Mouse (Mus musculus) 3T3-L1 (cell line): ENCODE measurements around the gene Smagp.
"Not testable (repeated sequence)": the region's sequence is repeated elsewhere in the genome, so short reads cannot be mapped to it uniquely, and the experiment has no call there.

Source experiments
- DNase-seq: peaks from one replicate; pipeline ENCODE4 v3.0.0-alpha.2; 2015; ENCODE audit warnings: low read depth, low spot score

Gene Smagp

DNA sequence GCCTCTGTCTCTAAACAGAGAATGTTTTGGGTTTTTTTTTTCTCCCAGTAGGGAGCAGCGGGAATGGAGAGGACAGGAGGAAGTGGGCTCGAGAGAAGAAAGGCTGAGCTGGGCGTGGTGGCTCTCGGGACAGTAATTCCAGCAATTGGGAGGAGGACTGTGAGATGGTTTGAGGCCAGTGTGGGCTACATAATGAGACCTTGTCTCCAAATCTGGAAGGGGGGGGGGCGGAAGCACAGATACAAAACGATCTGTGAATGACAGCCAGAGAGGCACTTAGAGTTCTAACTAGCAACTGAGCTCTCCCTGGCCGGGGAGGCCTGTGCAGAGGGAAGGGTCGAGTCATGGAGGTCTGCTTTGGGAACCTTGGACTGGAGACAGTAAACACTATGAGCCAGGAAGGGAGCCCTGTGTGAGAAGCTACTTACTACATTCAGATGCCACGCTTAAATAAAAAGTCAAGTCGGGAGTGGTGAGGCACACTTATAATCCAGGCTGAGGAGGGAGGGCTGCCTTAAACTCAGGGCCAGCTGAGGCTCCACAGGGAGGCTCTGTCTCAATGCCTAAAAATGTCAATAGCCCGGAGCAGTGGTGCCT lies 8.9 kb downstream of the Smagp start:
- peak; percentile 31 for DNase-seq

DNA sequence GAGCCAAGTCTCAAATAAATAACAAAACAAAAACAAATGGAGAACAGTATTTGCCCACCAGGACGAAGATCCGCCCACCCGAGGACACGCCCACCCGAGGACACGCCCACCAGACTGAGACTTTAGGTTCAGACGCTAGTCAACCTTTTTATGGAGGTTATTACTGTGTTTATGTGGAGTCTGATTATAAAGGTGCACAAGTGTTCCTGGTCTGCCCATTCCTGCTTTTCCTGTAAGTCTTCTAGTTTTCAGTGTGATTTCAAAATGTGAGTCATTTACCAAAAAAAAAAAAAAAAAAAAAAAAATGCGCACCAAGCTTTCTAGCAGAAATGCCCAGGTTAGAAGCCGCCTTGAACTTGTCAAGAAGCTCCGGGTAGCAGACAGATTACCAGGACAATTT lies 9.5 kb downstream of the Smagp start:
- DNase-seq = peak; percentile 58

DNA sequence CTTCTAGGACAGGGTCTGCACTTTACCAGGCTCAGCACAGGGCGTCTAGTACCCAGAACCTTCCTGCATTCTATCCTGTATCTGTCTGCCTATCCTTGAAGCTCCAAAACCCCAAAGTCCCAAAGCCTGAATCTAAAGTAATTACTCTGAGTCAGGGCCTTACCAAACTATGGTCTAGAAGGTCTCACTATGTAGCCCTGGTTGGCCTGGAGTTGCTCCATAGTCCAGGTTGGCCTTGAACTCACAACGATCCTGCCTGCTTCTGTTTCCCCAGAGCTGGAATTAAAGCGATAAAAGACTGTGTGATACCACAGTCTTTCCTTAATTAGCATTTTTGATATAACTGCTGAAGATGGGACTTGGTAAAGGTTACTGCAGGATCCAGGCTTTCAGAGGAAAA lies 12.3 kb downstream of the Smagp start:
- DNase-seq = no peak

DNA sequence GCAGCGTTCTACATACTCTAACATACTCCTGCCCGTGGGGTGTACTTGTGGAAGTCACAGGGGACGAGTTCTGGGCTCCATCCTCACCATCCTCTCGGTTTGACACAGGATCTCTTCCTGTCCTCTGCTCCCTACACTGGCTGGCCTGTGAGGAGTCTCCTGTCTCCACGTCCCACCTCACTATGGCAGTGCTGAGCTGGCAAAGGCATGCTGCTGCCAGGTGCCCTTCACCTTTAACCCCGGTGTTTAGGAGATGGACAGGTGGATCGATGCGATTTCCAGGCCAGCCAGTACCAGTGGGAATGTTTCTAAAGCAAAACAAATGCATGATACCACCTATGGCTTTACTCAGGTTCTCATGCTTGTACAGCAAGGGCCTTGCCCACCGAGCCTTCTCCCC lies 13.0 kb downstream of the Smagp start:
- no peak for DNase-seq

DNA sequence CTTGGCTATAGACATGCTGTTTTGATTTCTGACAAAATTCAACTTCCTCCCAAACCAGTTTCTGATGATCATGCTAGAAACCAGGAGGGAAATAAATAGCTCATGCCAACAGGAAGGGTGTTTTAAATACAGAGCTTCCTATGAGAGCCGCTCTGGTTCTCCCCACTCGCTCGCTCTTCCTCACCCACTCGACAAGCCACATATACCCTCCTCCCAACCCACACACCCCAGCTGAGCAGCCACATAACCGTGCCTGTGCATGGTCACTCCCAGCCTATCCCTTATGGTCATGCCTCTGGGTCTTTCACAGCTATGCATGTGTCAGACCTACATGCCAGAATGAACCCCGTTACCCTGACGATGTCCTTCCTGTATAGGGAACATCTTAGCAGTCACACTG lies 14.6 kb downstream of the Smagp start:
- DNase-seq = no peak

DNA sequence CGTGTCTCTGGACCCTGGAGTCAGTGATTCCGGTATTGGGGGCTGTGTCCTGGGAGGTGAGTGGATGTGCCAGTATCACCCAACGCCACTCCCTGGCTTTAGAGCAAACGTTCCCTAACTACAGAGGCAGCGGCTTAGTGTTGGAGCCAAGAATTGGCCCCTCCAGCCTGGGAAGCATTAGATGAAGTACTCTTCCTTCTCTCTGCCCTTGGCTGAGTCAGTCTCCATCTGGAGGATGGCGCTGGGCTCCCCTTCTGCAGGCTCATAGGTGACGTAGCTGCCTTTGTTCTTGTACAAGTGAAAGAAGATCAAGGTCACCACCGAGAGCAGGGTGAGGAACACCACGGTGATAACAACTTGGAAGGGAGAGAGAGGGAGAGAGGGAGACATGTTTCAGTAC lies 15.1 kb downstream of the Smagp start:
- not testable (repeated sequence) for DNase-seq

DNA sequence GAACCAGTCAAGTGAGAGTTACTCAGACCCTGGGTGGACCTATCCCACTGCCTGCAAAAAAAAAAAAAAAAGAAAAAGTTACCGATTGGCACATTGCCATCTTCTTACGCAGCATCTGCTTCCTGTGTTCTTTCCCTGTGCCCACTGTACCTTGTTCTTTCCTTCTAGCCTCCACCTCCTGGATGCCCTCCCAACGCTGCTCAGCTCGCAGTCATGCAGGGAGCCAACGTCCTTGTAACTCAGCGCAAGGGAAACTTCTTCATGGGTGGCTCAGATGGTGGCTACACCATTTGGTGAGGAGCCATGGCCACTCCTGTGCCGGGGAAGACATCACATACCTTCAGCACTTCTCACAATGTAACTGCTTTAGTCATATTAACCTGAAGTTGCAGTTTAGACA lies 17.5 kb downstream of the Smagp start:
- DNase-seq = no peak

DNA sequence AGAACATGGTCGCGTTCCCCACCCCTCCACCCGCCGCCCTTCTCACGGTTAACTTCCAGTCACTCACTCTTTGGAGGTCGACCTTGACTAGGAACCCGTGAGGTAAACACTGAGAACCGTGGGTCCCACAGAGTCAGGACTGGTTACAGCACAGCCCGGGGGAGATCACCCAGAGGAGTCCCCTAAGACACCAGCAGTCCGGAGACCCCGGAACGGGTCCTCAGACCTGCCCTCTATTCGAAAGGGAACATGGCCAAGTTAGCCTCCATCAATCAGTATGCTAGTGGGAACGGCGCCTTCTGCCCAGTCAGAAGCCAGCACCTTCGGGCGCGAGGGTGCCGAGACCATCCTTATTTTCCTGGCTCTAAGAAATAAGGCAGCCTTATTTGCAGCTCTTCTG lies 20.5 kb downstream of the Smagp start:
- DNase-seq = peak; percentile 50

DNA sequence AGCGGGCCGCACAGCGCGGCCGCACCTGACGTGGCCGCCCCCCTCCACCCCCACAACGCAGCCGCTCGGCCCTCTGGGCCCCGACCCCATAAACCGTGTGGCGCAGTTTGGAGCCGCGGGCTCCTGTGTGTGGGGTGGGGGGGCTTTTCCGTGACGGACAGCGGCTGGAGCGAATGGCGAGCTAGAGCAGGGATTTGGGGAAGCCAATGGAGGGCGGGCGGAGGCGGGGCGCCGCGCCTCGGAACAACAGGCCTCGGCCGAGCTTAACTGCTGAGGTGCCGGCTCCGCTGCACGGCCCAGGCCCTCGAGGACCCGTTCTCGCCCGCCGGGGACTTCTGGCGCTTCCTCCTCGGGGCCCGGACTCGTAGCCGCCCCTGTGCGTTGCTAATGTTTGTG lies 20.9 kb downstream of the Smagp start:
- DNase-seq = peak; percentile 92

DNA sequence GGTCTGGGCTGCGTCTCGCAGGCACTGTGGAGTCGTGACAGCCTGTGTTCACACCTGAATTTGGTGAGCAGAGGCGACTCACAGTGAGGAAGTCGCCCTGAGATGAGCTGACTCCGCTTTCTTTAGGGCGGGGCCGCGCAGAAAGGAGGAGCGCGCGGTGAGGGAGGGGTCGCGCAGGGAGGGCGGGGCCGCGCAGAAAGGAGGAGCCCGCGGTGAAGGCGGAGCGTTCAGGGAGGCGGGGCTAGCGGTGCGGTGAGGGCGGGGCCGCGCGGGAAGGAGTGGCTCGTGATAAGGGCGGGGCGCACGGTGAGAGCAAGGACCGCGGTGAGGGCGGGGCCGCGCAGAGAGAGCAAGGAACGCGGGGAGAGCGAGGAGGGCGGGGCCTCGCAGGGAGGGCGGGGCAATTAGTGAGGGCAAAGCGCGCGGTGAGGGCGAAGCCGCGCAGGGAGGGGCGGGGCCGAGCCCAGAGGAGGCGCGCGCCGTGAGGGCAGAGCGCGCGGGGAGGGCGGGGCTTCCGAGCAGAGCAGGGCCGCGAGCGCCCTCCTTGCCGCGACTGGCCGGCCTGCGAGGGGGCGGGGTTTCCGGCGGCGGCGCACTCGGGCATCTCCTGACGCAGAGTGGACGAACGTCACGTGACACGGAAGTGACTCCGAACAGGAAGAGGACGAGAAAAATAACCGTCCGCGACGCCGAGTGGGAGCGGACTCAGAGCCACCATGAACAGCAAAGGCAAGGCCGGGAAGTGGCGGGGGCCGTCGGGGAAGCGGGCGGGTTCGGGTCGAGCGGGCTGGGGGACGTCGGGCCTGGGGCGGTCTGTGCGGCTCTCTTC lies 21.5 kb downstream of the Smagp start, which contains the start of gene Dazap2:
Gene Dazap2 (plus strand): TSS at position 354 of the 829 bp plus-strand sequence.
- DNase-seq = peak; percentile 97

DNA sequence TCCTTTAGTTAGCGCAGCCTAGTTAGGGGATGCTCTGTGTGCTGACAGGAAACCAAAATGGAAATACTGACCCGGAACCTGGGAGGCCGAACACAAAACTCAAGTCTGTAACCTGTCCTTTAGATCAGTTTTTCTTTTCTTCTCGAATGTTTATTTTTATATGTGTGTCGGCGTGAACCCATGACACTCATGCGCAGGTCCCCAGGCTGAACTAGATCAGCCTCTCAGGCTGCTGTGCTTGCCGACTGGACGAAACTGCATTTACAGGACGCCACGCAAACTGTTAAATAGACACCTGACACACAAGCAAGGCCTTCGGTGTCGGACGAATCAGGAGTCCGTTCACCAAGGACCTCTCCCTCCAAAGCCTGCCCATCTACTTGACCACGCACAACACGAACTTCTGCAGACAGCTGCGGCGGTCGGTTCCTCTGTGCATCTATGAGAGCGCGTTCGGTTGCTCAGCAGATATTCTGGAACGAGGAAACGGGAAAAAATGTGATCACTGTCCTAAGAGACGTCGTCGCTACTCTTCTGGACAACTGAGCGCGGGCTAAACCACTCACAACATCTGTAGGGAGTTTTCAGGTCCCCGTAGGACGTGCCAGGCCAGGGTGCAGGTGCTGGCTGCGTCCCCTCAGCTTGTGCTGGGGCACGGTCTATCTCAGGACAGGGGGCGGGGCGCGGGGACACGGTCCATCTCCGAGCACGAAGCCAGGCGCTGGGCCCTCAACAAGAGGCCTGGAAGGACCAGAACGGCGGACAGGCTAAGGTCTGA lies 22.3 kb downstream of the Smagp start:
- no peak for DNase-seq

DNA sequence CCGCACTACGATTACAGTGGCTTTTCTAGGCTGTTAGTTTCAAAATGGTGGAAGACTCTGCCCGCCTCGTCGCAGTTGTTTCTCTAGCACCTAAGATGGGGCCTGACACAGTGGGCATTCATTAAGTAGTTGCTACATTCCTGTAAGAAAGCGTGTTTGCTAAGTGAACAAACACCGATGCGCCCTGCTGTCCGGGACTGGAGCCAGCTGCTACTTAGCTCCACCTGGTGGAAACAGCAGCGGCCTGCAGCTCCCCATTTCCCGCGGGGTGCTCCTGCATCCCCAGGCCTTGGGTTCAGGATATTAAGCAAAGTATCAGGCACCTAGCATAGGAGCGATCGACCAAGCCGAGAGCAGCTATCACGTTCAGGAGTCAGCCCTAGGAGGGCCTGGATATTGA lies 23.2 kb downstream of the Smagp start:
- DNase-seq = peak; percentile 80

DNA sequence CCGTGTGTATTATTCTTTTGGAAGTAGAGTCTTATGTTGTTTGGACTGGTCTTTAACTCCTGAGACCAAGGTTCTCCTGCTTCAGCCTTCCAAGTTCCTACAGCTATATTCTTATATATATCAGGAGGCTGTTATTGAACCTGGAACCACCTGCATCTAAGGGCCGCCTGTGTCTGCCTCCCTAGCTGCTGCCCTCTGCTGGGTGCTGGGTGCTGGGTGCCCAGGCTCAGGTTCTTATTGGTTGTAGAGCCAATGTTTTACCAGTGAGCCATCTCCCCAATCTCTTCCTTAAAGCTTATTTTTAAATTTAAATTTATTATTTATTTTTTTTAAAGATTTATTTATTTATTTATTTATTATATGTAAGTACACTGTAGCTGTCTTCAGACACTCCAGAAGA lies 24.3 kb downstream of the Smagp start:
- DNase-seq = no peak

DNA sequence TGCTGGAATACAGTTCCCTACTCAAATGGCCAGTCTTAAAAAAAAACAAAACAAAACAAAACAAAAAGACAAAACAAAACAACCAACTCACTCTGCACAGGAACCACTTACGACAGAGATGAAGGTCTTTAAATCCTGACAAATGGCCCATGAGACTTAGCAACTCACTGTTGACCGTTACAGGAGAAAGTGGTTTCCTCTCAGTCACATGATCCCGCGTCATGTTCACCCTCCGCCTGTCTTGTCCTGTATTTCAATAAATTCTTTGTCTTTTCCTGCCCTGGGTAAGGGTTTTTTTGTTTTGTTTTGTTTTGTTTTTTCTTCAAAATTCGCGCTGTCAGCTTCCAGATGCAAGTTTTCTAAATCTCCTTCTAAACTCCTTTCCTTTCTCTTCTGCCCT lies 24.8 kb downstream of the Smagp start:
- DNase-seq = no peak

DNA sequence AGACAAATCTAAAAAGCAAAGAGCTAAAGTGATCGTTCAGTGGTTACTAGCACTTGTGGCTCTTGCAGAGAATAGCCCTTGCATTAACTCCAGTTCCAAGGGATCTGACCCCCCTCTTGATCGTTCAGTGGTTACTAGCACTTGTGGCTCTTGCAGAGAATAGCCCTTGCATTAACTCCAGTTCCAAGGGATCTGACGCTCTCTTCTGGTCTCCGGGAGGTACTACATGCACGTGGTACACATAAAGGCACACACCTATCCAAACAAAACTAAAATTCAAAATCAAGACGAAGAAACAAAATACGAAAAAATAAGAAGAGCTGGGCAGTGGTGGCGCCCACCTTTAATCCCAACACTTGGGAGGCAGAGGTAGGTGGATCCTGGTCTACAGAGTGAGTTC lies 30.1 kb downstream of the Smagp start:
- not testable (repeated sequence) for DNase-seq

DNA sequence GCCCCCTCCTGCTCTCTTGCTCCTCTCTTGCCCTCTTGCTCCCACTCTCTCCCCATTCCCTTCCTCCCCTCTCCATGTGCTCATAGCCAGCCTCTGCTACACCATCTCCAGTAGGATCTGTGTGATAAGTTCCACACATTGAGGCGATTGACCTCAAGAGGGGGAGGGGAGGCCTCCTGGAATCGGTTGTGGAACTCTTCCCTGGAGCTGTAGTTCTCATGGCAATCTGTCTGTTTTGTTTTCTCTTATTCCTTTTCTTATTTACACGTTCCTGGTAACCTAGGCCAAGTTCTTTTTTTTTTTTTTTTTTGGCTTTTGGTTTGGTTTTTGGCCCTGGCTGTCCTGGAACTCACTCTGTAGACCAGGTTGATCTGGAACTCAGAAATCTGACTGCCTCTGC lies 35.1 kb downstream of the Smagp start:
- no peak for DNase-seq

DNA sequence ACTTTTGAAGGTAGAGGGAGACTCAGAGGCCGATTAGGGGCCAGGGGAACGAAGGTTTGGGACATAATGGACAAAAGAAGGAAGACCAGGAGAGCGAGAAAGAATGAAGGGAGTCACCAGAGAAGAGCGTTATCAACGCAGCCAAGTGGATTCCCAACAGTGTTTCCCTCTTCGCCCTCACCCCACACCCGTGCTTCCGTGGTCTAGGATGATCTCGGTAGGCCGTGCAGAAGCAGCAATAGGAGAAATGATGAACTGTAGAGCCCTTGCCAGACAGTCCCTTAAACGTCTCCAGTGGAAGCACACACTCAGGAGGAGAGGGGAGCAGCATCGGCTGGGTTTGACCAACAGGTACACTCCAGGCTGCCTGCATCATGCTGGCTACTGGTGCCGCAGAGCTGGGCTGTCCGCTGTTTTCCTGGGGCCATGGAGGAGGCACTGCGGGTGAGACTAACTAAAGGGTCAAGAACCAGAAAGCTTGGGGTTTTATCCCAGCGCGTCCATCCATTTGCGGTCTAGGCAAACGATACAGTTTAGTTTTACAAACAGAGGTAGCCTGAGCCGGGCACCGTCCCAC lies 36.0 kb downstream of the Smagp start:
- DNase-seq = no peak

DNA sequence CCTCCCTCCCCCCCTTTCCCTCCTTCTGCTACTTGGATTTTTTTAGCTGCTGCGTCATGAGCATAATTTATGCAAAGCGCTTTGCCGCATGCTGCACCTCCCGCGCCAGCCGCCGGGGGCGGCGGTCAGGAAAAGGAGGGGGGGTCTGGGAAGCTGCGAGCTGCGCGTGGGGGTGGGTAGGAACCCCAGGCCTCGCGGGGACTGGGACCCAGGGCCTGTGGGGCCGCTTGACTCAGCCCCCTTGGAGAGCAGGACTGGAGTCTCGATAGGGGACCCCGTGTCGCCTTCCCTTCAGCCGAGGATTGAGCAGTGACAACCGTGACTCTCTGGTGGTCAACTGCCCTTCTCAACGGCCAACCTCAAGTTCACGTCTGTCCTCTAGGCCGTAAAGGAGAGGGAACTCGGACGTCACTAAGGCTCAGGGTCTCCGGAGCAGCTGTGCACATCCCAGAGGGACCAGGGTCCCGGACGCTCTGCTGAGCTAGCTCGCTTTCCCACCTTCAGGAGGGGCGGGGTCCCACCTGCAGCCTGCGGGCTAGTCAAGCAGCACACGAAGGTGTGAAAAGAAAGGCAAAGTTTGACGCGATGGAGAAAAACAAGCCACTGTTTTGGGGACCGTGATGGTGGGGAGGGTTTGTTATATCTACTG lies 36.6 kb downstream of the Smagp start:
- peak; percentile 58 for DNase-seq

DNA sequence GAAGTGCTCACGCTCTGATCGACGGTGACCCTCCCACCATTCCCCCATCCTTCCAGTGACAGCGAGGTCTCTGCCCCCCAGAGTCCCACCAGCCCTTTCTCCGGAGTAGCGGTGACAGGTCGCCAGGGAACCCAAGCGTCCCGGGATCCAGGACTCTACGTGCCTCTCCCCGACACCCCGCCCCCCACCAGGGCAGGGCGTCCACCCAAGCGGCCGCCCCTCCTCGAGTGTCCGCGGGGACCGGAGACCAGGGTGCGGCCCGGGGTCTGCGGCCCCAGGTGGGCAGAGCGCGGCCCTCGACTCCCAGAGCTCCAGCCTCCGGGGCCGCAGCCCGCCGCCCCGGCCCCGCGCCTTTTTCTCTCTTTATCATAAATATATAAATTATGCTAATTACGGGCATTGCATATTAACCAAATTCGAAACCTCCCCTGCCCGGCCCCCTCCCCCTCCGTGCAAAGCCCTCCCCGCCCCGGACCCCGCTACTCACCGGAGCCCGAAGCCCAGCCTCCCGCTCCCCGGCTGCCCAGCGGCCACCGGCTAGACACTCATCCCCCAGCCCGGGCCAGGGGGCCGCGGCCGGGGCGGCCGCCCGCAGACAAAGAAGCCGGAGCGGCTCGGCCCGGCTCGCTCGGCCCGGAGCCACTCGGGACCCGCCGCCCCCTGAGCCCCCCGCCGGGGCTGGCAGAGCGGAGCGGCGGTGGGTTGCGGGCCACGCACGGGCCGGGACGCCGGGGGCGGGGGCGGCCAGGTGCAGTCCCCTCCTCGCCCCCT lies 37.3 kb downstream of the Smagp start, which contains the start of gene Pou6f1:
Gene Pou6f1 (minus strand): TSS at position 709 of the 771 bp plus-strand sequence.
- DNase-seq = no peak

DNA sequence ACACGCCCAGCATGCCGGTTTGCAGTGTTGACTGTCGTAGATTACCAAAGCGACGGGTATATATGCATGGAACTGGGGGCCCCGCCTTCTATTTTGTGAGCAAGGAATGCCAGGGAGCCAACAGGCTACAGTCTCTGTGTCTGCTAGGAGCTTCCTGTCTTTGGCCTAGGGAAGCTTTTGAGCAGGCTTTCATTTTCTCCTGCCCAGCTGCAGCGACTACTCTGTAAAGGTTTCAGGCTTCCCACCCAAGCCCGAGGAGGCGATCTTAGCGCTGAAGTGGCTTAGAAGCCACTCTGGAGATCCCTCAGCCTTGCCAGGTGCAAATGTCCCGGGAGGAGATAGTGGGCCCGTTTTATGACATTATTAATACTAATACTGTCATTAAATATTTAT lies 37.9 kb downstream of the Smagp start:
- peak; percentile 43 for DNase-seq
